Mouse (Mus musculus) regulatory T cell (primary cell): ENCODE results near the gene Gm40193.
"Not testable (repeated sequence)": the region's sequence is repeated elsewhere in the genome, so short reads cannot be mapped to it uniquely, and the experiment has no call there.

Experiments
- in situ Hi-C: fragments of 300-600 bp; cut with MboI, MseI; formaldehyde crosslinking; loops from one replicate; pipeline ENCODE4 v1.15.1; 2025; ENCODE audit warnings: high pct_unique_total_duplicates

Gm40193 gene

DNA sequence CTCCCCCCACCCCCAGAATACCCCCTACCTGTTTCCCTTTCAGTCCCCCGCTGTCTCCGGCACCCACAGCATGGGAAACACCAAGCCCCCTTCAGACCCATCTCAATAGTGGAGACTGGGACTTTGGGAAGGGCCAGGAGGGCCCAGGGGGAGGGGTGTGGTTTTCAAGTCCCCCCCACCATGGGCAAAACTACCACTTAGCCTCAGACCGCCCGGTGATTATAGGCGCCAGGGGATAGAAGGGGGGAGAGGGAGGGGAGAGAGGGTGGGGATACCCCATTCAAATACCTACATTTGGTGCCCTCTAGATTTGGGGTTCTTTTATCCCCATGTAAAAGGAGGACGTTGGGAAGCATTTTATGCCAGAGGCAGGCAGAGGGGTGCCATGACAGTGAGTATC is at the start of gene Gm40193:
Gene Gm40193, minus strand, starts transcription at position 101 of the 400 bp plus-strand sequence.
- in situ Hi-C loops: no loop called here

- in situ Hi-C loops: no loop called here
Observed at GRCm38 (mm10) chr11:70582196-70582595, 49.5 kb upstream of the Gm40193 start.

- in situ Hi-C loops: no loop called here
Observed at GRCm38 (mm10) chr11:70580921-70581320, 48.2 kb upstream of the Gm40193 start.

DNA sequence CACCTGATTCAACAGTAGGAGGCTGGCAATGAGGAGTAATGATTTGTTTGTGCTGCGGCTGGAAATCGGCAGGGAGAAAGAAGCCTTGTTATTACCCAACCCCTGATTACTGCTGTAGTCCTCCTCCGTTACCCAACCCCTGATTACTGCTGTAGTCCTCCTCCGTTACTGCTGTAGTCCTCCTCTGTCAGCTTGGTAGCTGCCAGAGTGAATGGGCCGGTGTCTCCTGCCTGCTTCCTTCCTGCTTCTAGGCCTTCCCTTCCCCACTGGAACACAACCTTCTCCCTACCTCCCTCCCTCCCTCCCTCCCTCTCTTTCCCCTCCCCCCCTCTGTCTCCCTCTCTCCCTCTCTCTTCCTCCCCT is 47.6 kb upstream of the Gm40193 start:
- in situ Hi-C loops: no loop called here

GRCm38 (mm10) chr11:70579710-70580357 is 47.1 kb upstream of the Gm40193 start:
- in situ Hi-C loops: no loop called here

DNA sequence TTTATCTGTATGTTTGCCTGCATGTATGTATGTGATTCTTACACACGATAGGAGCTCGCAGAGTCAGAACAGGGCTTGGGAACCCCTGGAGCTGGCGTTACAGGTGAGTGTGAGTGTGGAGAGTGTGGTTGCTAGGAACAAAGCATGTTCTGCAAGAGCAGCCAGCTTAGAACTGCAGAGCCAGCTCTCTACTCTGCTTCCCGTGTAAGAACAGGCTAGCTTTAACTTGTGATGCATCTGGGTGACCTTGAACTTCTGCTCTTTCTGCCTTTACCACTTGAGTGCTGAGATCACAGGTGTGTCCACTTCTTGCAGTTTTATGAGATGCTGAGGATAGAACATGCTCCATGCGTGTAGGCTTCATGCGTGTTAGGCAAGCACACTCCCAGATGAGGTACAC is 46.2 kb upstream of the Gm40193 start:
- in situ Hi-C loops: no loop called here

GRCm38 (mm10) chr11:70577201-70577600 is 44.5 kb upstream of the Gm40193 start:
- in situ Hi-C loops: no loop called here

GRCm38 (mm10) chr11:70573872-70574271 is 41.1 kb upstream of the Gm40193 start:
- in situ Hi-C loops: no loop called here

DNA sequence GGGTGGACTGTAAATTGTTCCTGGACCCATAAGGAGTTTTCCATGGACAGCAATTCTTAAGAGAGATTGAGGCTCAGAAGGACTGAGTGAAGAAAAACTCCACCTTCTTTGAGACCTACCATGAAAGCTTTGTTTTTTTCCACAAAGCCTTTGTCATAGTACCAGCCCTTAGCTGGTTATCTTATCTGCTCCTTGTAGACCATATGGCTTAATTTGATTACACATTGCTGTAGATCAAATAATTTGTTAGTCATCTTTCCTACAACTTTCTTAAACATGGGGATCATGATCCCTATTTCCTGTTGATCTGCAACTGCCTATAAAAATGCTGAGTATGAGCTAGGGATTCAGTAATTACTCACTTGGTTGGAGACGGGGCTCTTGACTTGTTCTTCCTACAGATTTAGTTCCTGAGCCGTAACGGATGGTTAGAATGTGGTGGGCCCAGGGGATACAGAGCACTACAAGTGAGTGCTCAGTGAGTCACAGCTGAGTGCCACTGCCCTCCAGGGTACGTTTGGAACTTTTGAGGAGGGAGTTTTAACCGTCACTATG is 39.7 kb upstream of the Gm40193 start:
- in situ Hi-C loops: no loop called here

- in situ Hi-C loops: no loop called here
Observed at GRCm38 (mm10) chr11:70571641-70572040, 38.9 kb upstream of the Gm40193 start.

DNA sequence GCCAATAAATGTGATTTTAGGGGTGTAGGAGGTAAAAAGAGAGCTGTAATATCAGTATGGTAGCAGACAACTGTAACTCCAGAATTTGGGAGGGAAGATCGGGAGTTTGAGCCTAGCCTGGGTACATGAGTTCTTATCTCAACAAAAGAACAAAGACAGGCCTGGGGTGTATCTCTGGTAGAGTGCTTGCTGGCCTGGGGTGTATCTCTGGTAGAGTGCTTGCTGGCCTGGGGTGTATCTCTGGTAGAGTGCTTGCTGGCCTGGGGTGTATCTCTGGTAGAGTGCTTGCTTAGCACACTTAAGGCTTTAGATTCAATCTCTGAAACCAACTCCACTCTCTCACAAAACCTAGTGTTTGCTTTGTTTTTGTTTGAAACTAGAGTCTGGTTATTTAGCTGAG is 37.9 kb upstream of the Gm40193 start:
- in situ Hi-C loops: not testable (repeated sequence)

- in situ Hi-C loops: loop anchor here (5.0 kb wide), 1 partner anchor 36 kb away; no protein-coding TSS in a partner anchor
Observed at GRCm38 (mm10) chr11:70566586-70566985, 33.8 kb upstream of the Gm40193 start.

DNA sequence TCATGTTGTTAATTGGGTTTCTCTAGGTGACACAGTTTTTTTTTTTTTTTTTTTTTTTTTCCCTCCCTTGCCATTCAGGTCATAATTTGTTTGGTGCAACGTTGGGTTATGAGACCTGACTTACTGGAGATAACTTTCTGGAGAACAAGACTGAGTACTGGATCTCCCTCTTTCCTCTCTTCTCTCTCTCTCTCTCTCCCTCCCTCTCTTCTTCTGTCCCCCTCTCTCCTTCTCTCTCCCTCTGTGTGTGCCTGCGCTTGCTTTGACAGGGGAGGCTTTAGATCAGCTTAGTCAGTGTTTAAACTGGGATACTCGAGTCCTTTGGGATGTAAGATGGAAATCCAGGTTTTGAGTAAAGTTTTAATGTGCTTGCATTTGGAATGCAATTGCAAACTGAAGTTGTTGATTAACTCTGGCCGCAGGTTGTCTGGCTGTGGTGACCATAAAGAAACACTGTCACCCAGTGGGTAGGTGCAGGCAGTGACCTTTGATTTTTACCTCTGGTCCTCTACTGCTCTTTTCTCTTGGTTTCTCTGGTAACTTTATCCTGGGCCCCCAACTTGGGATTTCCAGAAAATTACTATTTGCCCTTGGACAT is 31.6 kb upstream of the Gm40193 start:
- in situ Hi-C loops: no loop called here

GRCm38 (mm10) chr11:70563470-70564275 is 30.9 kb upstream of the Gm40193 start:
- in situ Hi-C loops: no loop called here

DNA sequence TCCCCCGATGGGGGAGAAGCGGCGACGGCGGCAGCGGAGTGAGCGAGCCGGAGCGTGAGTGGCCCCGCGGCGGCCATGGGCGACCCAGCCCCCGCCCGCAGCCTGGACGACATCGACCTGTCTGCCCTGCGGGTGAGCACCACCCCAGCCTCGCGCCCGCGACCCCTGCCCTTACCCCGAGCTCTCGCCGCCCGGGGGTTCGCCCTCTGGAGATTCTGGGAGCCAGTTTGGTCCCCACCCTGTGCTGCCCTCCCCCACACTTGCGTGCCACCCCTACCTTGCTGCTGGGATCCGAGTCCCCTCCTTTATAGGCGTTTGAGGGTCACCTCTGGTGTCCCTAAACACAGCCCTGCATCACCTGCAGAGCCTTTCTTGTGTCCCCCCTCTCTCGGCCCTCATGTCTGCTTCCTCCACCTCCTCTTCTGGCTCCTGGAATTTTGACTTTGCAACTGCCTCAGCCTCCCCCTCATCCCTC is 30.3 kb upstream of the Gm40193 start:
- in situ Hi-C loops: no loop called here

- in situ Hi-C loops: no loop called here
Observed at GRCm38 (mm10) chr11:70562287-70562994, 29.7 kb upstream of the Gm40193 start, which contains the start of gene Mink1. Mink1 (plus strand) TSS chr11:70562881.

DNA sequence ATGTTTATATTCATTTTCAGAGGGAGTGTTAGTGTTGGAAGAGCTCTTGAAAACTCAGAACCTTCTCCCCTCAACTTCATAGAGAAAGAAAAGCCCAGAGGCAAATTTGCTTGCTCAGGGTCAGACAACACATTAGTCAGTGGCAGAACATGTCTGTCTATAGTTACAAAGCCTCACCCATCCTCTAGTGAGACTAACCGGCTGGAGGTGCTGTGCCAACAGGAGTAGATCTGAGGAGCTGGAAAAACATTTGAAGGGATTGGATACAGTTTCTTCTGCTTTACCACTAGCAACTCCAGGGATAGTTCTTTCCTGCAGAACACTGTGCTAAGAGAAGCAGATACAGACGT is 29.2 kb upstream of the Gm40193 start:
- in situ Hi-C loops: no loop called here

DNA sequence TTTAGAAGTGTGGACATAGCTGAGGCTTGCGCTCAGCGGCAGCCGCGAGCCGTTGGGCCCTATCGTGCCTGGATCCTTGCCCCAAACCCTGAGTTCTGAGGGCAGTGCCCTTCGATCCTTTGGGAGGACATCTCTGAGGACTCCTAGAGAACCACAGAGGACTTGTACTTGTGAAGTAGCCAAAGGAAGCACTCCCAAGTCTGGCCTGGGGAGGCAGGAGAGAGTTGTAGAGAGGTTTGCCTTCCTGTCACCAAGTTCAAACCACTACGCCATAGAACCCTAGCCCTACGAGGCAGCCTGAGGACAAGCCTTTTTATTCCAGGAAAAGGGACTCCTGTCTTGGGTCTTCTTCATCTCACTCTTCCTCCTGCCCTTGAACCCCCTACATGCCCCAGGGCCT is 24.8 kb upstream of the Gm40193 start:
- in situ Hi-C loops: no loop called here

DNA sequence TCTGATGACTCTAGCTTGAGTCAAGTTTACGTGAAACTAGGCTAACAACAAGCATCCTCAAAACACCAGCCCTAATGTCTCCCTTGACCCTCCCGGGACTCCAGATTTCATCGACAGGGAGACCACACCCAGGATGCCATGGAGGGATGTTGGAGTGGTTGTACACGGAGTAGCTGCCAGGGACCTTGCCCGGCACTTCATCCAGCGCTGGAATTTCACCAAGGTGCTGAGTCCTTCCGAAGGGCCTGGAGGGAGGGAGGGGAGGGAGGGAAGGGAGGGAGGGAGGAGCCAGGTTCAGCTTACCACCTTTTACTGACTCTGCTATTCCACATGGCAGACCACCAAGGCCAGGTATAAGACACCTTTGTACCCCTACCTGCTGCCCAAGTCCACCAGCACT is 21.2 kb upstream of the Gm40193 start:
- in situ Hi-C loops: no loop called here

GRCm38 (mm10) chr11:70551526-70551925 is 18.8 kb upstream of the Gm40193 start:
- in situ Hi-C loops: no loop called here

DNA sequence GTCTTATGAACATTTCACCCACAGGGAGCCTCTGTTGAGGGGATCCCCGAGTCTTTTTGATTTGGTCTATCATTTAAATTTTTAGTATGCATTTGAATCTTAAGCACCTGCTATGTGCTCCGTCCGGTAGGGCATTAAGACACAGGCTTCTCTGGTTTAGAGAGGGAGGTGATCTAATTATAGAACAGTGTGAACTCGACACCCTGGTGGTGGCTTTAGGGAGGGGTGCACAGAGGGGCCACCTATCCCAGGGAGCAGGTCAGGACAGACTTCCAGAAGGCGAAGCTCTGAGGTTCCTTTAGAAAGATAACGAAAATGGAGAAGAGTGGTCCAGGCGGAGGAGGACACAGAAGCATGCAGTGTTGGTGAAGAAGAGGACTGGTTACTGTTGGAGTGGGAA is 11.8 kb upstream of the Gm40193 start:
- in situ Hi-C loops: no loop called here

DNA sequence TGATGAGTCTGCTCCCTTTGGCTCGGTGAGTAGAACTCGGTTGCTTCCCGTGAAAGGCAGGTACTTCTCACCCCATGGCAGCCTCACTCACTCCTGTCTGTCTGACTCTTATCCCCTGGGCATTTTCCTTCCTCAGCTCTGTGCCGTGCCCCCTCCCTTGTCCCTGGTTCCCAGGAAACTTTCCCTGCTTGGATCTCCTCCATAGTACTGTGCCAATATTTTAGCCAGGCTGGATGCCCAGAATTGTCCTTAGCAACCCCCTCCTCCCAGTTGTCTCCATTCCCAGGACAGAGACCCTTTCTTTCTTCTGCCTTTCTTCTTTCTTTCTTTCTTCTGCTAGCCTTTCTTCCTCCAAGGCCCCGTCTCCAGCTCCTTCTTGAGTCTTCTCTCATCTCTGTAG is 8.7 kb upstream of the Gm40193 start:
- in situ Hi-C loops: no loop called here
